Mouse (Mus musculus): ENCODE measurements around the gene C530008M17Rik.

The C530008M17Rik gene

GRCm38 (mm10) chr5:76769572-76769971, 113.3 kb downstream of the C530008M17Rik start:
- no peak for DNase-seq (ENCODE audit: low spot score in 2 of 2)

GRCm38 (mm10) chr5:76771371-76771770, 115.1 kb downstream of the C530008M17Rik start:
- DNase-seq (ENCODE audit: low spot score in 2 of 2) = no peak

GRCm38 (mm10) chr5:76772831-76773230, 116.5 kb downstream of the C530008M17Rik start:
- no peak for DNase-seq (ENCODE audit: low spot score in 2 of 2)

- DNase-seq (ENCODE audit: low spot score in 2 of 2) = no peak
These were observed 117.3 kb downstream of the C530008M17Rik start for GRCm38 (mm10) chr5:76773492-76774158.

GRCm38 (mm10) chr5:76779094-76779615, 122.8 kb downstream of the C530008M17Rik start:
- no peak for DNase-seq (ENCODE audit: low spot score in 2 of 2)

- DNase-seq (ENCODE audit: low spot score in 2 of 2) = no peak
These were observed 125.6 kb downstream of the C530008M17Rik start for GRCm38 (mm10) chr5:76781943-76782342.

GRCm38 (mm10) chr5:76782414-76783103, 126.2 kb downstream of the C530008M17Rik start:
- DNase-seq (ENCODE audit: low spot score in 2 of 2) = peak in 1 of 2 experiments; percentile 42

GRCm38 (mm10) chr5:76783104-76783441, 126.8 kb downstream of the C530008M17Rik start:
- DNase-seq (ENCODE audit: low spot score in 2 of 2) = no peak

- no peak for DNase-seq (ENCODE audit: low spot score in 2 of 2)
These were observed 127.9 kb downstream of the C530008M17Rik start for GRCm38 (mm10) chr5:76784151-76784723.

GRCm38 (mm10) chr5:76785013-76785412, 128.7 kb downstream of the C530008M17Rik start:
- no peak for DNase-seq (ENCODE audit: low spot score in 2 of 2)

GRCm38 (mm10) chr5:76789881-76790280, 133.6 kb downstream of the C530008M17Rik start:
- no peak for DNase-seq (ENCODE audit: low spot score in 2 of 2)

GRCm38 (mm10) chr5:76791280-76791679, 135.0 kb downstream of the C530008M17Rik start:
- DNase-seq (ENCODE audit: low spot score in 2 of 2) = no peak

GRCm38 (mm10) chr5:76792720-76793119, 136.4 kb downstream of the C530008M17Rik start:
- DNase-seq (ENCODE audit: low spot score in 2 of 2) = no peak

GRCm38 (mm10) chr5:76798043-76798442, 141.7 kb downstream of the C530008M17Rik start:
- DNase-seq (ENCODE audit: low spot score in 2 of 2) = no peak

- no peak for DNase-seq (ENCODE audit: low spot score in 2 of 2)
These were observed 143.2 kb downstream of the C530008M17Rik start for GRCm38 (mm10) chr5:76799471-76799870.

- DNase-seq (ENCODE audit: low spot score in 2 of 2) = no peak
These were observed 152.7 kb downstream of the C530008M17Rik start for GRCm38 (mm10) chr5:76809031-76809430.

- DNase-seq (ENCODE audit: low spot score in 2 of 2) = peak in 1 of 2 experiments; percentile 12
These were observed 158.7 kb downstream of the C530008M17Rik start for GRCm38 (mm10) chr5:76815035-76815434.

- peak in 1 of 2 experiments; percentile 13 for DNase-seq (ENCODE audit: low spot score in 2 of 2)
These were observed 159.6 kb downstream of the C530008M17Rik start for GRCm38 (mm10) chr5:76815786-76816455.

GRCm38 (mm10) chr5:76816748-76817147, 160.4 kb downstream of the C530008M17Rik start:
- no peak for DNase-seq (ENCODE audit: low spot score in 2 of 2)

- DNase-seq (ENCODE audit: low spot score in 2 of 2) = no peak
These were observed 161.4 kb downstream of the C530008M17Rik start for GRCm38 (mm10) chr5:76817678-76818077.

GRCm38 (mm10) chr5:76818807-76819206, 162.5 kb downstream of the C530008M17Rik start:
- no peak for DNase-seq (ENCODE audit: low spot score in 2 of 2)

- no peak for DNase-seq (ENCODE audit: low spot score in 2 of 2)
These were observed 165.8 kb downstream of the C530008M17Rik start for GRCm38 (mm10) chr5:76822097-76822496.
